Mouse (Mus musculus) v-Abl transformed pro-B cells (cell line): ENCODE data around the gene R3hdm2.

Experiments
- in situ Hi-C, 2 experiments: fragments of 400-800 bp; cut with MboI; formaldehyde crosslinking; loops; one replicate each; pipeline ENCODE4 v1.15.1; 2025; ENCODE audit not compliant: unreplicated experiment in 2 of 2

R3hdm2 gene

DNA sequence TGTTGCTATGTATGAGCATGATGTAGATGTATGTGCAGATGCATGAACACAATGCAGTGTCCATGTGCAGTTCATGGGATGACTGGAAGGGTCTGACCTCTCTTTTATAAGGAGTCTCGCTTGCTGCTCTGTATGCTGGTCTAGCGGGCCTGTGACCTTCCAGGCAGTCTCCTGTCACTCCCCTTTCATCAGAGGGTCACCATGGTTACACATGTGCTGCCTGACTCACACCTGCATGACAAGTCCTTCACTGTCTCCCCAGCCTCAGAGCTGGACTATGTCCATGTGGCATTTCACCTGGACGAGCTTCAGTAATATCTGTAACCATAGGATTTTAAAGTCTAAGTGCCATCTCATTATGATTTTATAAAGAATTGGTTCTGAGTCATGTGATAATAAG lies 34.0 kb downstream of the R3hdm2 start:
- in situ Hi-C loops, result no loop called here

- in situ Hi-C loops, result no loop called here
These were observed 40.0 kb downstream of the R3hdm2 start for GRCm38 (mm10) chr10:127420131-127420530.

DNA sequence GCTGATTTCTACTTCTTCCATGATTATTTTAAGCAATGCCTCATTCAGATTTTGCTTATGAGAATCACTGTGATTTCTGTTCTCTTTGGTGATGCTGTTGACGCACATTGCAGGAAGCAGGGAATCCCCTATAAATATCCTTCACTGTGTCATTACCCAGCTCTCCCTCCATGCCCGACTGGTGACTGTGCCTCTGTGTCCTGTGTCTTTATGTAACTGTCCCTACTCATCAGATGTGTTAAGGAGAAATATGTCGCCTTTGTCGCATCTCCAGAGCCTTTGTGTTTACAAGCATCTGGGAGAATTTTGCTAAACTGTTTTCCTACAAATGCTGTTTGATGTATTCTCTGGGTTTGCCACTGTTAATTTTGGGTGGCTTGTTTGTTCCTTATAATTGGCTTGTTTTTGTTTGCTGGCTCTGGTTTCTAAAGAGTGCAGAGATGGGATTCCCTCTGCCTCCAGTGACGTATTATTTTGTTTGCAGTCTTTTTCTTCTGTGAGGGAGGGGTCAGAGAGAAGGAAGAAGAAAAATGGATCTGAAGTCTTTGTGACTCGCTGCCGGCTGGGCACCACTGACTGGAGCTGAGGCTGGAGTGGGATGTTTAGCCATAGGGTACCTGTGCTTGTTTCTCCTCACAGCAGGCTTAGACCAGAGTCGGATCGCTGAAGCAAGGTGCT lies 40.7 kb downstream of the R3hdm2 start:
- in situ Hi-C loops, result no loop called here

GRCm38 (mm10) chr10:127422047-127422446 lies 41.9 kb downstream of the R3hdm2 start:
- in situ Hi-C loops, result no loop called here

DNA sequence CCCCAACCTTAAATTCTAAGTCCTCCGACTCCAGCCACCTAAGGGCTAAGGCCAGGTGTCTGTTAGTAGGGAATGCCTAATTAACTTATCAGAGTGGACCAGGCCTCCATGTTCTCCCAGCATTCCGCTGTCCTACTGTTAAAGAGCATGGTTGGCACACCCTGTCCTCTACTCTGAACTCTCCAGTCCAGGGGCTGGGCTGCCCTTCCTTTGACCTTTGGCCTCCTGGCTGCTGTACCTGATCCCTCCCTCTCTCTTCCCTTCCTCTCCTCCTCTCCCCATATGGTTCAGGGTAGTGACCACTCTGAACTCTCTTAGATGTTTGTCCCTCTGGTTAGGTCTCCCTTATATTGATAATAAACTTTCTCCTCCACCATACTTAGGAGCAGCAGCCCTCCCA lies 45.7 kb downstream of the R3hdm2 start:
- in situ Hi-C loops, result no loop called here

GRCm38 (mm10) chr10:127426670-127427069 lies 46.5 kb downstream of the R3hdm2 start:
- in situ Hi-C loops, result no loop called here

- in situ Hi-C loops, result no loop called here
These were observed 47.0 kb downstream of the R3hdm2 start for GRCm38 (mm10) chr10:127427107-127427506.

DNA sequence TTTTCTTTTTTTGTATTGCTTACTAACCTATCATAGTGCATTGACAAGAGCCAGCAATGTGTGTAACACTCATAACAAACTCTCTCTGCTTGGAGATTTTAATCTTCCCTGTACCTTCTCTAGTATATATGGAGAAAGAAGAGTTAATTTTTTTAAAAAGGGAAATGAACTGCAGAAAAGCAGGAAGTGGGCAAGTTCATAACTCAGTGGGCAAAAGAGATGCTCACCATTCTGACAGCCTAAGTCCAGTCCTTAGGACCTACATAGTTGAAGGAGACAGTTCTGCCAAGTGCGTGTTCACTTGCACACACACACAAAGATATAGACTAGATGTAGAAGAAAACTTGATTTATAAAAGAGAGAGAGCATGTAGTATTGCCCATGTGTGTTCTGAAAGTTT lies 47.9 kb downstream of the R3hdm2 start:
- in situ Hi-C loops, result no loop called here

GRCm38 (mm10) chr10:127429538-127429937 lies 49.4 kb downstream of the R3hdm2 start:
- in situ Hi-C loops, result no loop called here

- in situ Hi-C loops, result no loop called here
These were observed 52.3 kb downstream of the R3hdm2 start for GRCm38 (mm10) chr10:127432466-127432865.

GRCm38 (mm10) chr10:127437354-127438113 lies 57.4 kb downstream of the R3hdm2 start:
- in situ Hi-C loops, result no loop called here

DNA sequence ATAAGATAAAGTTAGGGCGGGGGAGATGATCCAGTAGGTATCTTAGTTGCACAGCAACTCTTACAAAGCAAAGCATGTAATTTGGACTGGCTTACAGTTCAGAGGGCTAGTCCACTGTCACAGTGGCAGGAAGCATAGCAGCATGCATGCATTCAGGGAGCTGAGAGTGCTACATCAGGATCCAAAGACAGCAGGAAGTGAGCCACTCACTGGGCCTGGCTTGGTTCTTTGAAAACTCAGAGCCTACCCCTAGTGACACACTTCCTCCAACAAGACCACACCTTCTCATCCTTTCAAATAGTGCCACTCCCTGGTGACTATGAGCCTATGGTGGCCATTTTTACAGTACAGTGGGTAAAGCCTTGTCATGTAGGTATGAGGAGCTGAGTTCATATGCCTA lies 73.6 kb downstream of the R3hdm2 start:
- in situ Hi-C loops, result no loop called here

DNA sequence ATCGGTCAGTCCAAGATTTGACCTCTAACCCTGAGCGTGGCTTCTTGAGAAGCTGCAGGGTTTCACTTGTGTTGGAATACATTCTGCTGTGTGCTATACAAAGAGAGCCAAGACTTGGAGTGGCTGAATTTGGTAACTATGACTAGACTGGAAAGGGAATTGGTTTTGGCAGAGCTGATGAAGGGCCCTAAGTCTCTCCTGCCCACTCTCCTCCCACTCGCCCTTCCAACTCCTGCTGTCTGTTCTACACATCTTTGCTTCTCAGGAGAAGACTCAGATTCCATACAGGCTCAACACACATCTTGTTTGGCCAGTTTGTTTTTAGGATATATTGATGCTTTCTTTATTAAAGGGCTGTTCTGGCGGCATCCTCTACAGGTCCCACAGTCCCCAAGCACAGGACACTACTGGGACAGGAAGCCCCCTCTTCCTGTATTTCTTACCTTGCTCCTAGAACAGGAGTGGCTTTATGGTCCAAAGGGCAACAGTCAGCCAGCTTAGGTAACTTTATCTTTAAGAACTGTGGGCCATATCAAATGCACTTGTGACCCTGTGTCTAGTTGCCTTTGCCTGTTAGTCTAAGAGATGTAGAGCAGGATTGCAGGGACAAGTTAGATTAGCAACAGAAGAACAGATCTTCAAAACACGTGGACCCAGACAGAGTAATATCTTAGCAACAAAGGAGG lies 82.4 kb downstream of the R3hdm2 start:
- in situ Hi-C loops, result no loop called here

- in situ Hi-C loops, result no loop called here
These were observed 91.3 kb downstream of the R3hdm2 start for GRCm38 (mm10) chr10:127471281-127471988.

DNA sequence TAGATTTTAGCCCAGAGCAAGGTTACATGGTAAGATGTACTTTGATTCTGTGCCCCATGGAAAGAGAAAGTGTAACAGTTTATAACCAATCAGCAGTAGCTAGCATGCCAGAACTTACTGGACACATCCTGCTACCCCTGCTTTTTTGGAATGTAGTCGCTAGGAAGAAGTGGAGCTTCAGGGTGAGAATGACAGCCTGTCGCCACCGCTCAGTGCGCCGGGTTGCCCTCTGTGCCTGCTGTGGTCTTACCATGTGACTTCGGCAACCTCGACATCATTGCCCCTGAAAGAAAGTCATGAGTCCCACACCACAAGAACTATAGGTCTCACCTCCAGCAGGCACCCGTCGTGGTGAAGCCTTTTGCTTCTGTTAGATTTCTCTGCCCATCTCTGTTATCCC lies 92.6 kb downstream of the R3hdm2 start:
- in situ Hi-C loops, result no loop called here

DNA sequence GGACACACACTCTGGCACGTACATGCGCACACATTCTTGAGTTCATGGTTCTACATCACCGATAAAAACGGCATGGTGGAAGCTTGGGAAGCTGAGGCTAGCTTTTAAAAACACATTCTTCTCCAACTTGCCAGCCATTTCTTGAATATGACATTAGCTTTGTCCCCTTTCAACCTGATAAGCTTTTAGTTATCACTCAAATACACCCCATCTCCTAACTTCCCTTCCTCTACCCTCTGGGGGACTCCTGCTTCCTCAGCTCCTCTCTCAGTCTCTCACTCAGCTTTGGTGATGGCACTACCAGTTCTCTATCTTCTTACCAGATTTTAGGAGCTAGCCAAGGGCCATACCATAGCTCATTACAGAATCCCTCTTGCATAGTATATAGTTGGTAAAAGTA lies 95.0 kb downstream of the R3hdm2 start:
- in situ Hi-C loops, result no loop called here

DNA sequence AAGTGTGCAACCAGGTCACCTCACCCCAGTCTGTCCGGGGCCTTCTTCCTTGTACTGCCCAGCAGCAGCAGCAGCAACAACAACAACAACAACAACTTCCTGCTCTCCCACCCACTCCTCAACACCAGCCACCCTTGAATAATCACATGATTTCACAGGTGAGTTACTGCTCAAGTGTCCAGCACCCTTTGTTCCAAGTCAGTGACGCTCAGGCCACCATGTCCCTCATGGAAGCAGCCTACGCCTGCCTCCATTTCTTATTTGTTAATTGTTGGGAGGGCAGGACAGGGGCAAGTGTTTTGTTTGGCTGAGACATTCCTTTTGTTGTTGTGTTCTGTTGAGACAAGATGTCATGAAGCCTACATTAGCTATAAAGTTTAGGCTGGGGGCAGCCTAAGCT lies 96.4 kb downstream of the R3hdm2 start:
- in situ Hi-C loops, result no loop called here

DNA sequence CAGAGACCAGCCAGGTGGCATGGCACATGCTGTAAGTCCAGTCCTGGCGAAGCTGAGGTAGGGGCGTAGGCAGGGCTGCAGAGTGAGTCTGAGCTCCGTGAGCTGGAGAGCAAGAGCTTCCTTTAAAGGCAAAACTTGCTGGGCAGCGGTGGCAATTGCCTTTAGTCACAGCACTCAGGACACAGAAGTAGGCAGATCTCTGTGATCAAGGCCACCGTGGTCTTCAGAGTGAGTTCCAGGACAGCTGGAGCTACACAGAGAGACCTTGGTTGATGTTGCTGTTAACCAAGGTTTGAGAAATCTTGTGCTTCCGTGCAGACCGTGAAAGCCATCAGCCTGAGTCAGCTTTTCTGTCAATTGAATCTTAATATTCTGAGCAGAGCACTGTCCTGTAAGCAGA lies 97.2 kb downstream of the R3hdm2 start:
- in situ Hi-C loops, result no loop called here

DNA sequence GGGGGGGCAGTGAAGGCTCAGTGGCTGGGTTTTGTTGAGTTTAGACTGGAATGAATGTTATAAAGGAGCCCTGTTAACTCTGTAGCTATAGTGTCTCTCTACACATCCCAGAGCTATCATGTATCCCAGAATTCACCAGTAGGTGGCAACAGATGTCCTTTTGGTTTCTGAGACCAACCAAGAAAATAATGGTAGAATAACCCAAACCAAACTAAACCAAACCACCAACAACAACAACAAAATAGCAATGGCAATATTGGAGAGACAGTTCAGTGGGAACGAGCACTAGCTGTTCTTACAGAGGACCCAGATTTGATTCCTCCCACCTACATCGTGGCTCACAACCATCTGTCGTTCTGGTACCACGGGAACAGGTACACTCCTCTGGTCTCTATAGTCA lies 99.0 kb downstream of the R3hdm2 start:
- in situ Hi-C loops, result no loop called here

DNA sequence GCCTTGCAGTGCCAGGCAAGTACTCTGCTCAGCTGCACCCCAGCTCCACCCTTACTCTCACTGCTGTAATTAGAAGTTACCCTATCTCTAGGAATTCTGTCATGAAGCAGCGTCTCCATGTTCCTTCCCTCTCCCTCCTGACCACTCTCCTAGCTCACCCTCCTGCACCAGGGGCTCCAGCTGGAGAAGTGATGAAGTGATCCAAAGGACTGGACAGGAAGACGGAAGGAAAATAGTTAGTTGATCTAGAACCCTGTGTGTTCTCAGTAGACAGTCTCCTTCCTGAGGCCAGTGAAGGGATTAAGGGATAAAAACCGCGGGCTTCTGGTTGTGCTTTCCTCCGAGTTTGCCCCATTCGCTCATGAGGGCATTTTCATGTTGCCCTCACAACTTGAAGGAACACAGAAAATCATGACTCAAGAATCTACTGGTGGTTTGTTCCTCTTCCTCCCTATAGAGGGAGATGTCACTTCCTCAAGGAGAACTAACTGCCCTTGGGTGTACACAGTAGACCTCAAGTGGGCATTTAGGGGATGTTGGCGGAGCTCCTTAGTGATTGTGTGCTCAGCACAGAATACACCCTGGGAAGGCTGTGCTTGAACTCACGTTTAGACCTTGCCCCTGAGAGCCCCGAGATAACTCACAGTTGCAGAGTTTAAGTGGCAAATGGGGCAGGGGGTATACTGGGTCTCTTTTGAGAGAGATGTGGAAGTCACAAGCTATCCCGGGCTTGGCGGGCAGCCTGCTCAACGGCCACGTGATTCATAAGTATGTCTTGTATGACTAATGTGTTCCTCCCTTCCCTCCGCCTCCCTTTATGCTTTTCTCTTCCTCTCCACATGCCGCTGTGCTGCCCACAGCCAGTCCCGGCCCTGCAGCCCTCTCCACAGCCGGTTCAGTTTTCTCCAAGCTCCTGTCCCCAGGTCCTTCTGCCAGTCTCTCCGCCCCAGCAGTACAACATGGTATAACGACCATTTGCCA lies 101.0 kb downstream of the R3hdm2 start:
- in situ Hi-C loops, result no loop called here
